ENCODE assay signal across 8 mouse cellular contexts in genomic region chr3:96564633-96565032, GRCm38 (mm10). TPM values are rescaled to one million over a fixed set of nuclear protein-coding genes. Genes with fewer than 3 reads are reported as not detected.
DNase-seq lines count a peak whose midpoint lies in the region; ATAC-seq and TF ChIP-seq lines count a peak whose summit lies in the region.

No protein-coding gene starts in this region.

- TF ChIP-seq CTCF in stomach, postnatal 0 days (IDR thresholded peaks at IDR 0.05; ENCODE audit: low read depth), result no peak
- no peak for TF ChIP-seq CTCF in cerebellum, adult 2 months (IDR thresholded peaks at IDR 0.05; ENCODE audit: borderline replicate concordance, insufficient read depth, low read depth, low read length)

- no peaks in the 10 kb centered on the region for H3K9me3 ChIP-seq in erythroblast, embryonic 14.5 days (ENCODE audit: control insufficient read depth, low read length)
- H3K9me3 ChIP-seq in liver, embryonic 16.5 days (replicated peaks; ENCODE audit: control insufficient read depth, low read length), result no peaks in the 10 kb centered on the region
- H3K9me3 ChIP-seq in stomach, postnatal 0 days (ENCODE audit: control insufficient read depth, low read length), result no peaks in the 10 kb centered on the region

- no peak overlapping the region; the same call in 1 of the 2 replicates for H3K9ac ChIP-seq in liver, embryonic 16.5 days (ENCODE audit: low read depth, low read length)
- no peak overlapping the region for H3K9ac ChIP-seq in stomach, postnatal 0 days (ENCODE audit: low read length)

- no peak for ATAC-seq in erythroblast, adult 5-6 weeks (replicated peaks; ENCODE audit: low FRiP score, poor library complexity, severe bottlenecking)
- ATAC-seq in liver, embryonic 16.5 days (ENCODE audit: low read depth), result peak; percentile 49
- ATAC-seq in stomach, postnatal 0 days (ENCODE audit: low FRiP score, low TSS enrichment), result no peak

- no peaks in the 10 kb centered on the region for H3K27me3 ChIP-seq in erythroblast, embryonic 14.5 days (ENCODE audit: control insufficient read depth)
- H3K27me3 ChIP-seq in liver, embryonic 16.5 days (ENCODE audit: control insufficient read depth, insufficient read depth, low read depth, low read length), result no peaks in the 10 kb centered on the region
- no peaks in the 10 kb centered on the region for H3K27me3 ChIP-seq in stomach, postnatal 0 days (ENCODE audit: control insufficient read depth, insufficient read depth, low read length)
- H3K27me3 ChIP-seq in cerebellum, adult 2 months (ENCODE audit: control insufficient read depth, insufficient read depth, low read length), result no peaks in the 10 kb centered on the region

- H3K4me3 ChIP-seq in erythroblast, embryonic 14.5 days (replicated peaks), result peak overlapping the region; percentile 41
- H3K4me3 ChIP-seq in liver, embryonic 16.5 days (ENCODE audit: low read depth, low read length), result no peak overlapping the region
- H3K4me3 ChIP-seq in stomach, postnatal 0 days (ENCODE audit: low read depth, low read length), result no peak overlapping the region
- H3K4me3 ChIP-seq in cerebellum, adult 2 months (replicated peaks; ENCODE audit: insufficient read depth, low read depth, low read length), result no peak overlapping the region

- TF ChIP-seq EP300 in stomach, postnatal 0 days (optimal IDR thresholded peaks at IDR 0.05), result no peak

- TF ChIP-seq POLR2A in cerebellum, adult 2 months (IDR thresholded peaks at IDR 0.05; ENCODE audit: borderline replicate concordance, insufficient read depth, low read length), result no peak

- peak overlapping the region; percentile 60 for H3K27ac ChIP-seq in liver, embryonic 16.5 days (ENCODE audit: low read length)
- peak overlapping the region; percentile 87 for H3K27ac ChIP-seq in stomach, postnatal 0 days (replicated peaks)
- no peak overlapping the region for H3K27ac ChIP-seq in cerebellum, adult 2 months (ENCODE audit: insufficient read depth, low read length)

- H3K4me1 ChIP-seq in erythroblast, embryonic 14.5 days (ENCODE audit: control insufficient read depth), result peaks cover 33% of the 10 kb centered on the region
- H3K4me1 ChIP-seq in liver, embryonic 16.5 days (ENCODE audit: control insufficient read depth, low read depth, low read length), result peaks cover 39% of the 10 kb centered on the region
- H3K4me1 ChIP-seq in stomach, postnatal 0 days (replicated peaks; ENCODE audit: control insufficient read depth, insufficient read depth), result 0 out of 2 replicates have a peak, but pooled peaks cover 3% of the 10 kb centered on the region
- H3K4me1 ChIP-seq in cerebellum, adult 2 months (ENCODE audit: control insufficient read depth, insufficient read depth, low read length), result no peaks in the 10 kb centered on the region

- DNase-seq in MEL-GATA-1-ER (ENCODE audit: extremely low read depth, low read depth), result peak; percentile 94
- DNase-seq in induced T-regulatory cell, adult 2 months (ENCODE audit: low read depth), result peak; percentile 77
- peak; percentile 20 for DNase-seq in stomach, postnatal 0 days (ENCODE audit: low spot score)
- DNase-seq in c-Kit-positive CD71-positive TER-119-positive erythroid progenitor cells, embryonic 14.5 days (ENCODE audit: low spot score), result no peak
- DNase-seq in cerebellum, adult 2 months, result no peak

- H3K4me2 ChIP-seq in liver, embryonic 16.5 days (ENCODE audit: low read depth, low read length), result peak overlapping the region; percentile 39
- H3K4me2 ChIP-seq in stomach, postnatal 0 days (replicated peaks; ENCODE audit: low read depth), result no peak overlapping the region

- WGBS in liver, embryonic 16.5 days (ENCODE audit: insufficient replicate concordance), result 12% methylated on average over 7 of the region's 7 CpGs
- 34% methylated on average over 7 of the region's 7 CpGs for WGBS in stomach, postnatal 0 days
- WGBS in cerebellum, adult 2 months, result 47% methylated on average over 7 of the region's 7 CpGs

- H3K36me3 ChIP-seq in erythroblast, embryonic 14.5 days (ENCODE audit: control insufficient read depth), result peaks cover 23% of the 10 kb centered on the region
- peaks cover 19% of the 10 kb centered on the region for H3K36me3 ChIP-seq in liver, embryonic 16.5 days (ENCODE audit: control insufficient read depth, insufficient read depth)
- peaks cover 18% of the 10 kb centered on the region for H3K36me3 ChIP-seq in stomach, postnatal 0 days (ENCODE audit: control insufficient read depth, insufficient read depth, low read length)

RNA-seq across cellular contexts. Expression of gene Txnip, which starts 6.9 kb away (rescaled TPM):
- polyA plus RNA-seq in erythroblast, embryonic 14.5 days (2012), result 0.76 and 1.4 TPM in 2 replicates
- 125 and 174 TPM in 2 replicates for total RNA-seq in erythroblast, adult 5-6 weeks (2015; ENCODE audit: low replicate concordance)
- total RNA-seq in erythroblast, adult 5-6 weeks (2017; ENCODE audit: low replicate concordance), result 113 and 122 TPM in 2 replicates
- 49.3 and 51.2 TPM in 2 replicates for polyA plus RNA-seq in liver, embryonic 16.5 days (2015; fragmentation: Nextera tagmentation; extraction: Ambion mirVana)
- polyA plus RNA-seq in stomach, postnatal 0 days (2015; fragmentation: Nextera tagmentation; extraction: Ambion mirVana), result 273 and 276 TPM in 2 replicates
- polyA plus RNA-seq in cerebellum, adult 2 months (2012; rRNA removed), result 15.2 and 21.9 TPM in 2 replicates

RNA-seq across cellular contexts. Expression of gene Gm16253, which starts 12.2 kb away (rescaled TPM):
- polyA plus RNA-seq in erythroblast, embryonic 14.5 days (2012), result not detected in 2 replicates
- total RNA-seq in erythroblast, adult 5-6 weeks (2015; ENCODE audit: low replicate concordance), result not detected in 2 replicates
- not detected in 2 replicates for total RNA-seq in erythroblast, adult 5-6 weeks (2017; ENCODE audit: low replicate concordance)
- polyA plus RNA-seq in liver, embryonic 16.5 days (2015; fragmentation: Nextera tagmentation; extraction: Ambion mirVana), result 0.48 and 0.55 TPM in 2 replicates
- 0.18 and 0.46 TPM in 2 replicates for polyA plus RNA-seq in stomach, postnatal 0 days (2015; fragmentation: Nextera tagmentation; extraction: Ambion mirVana)
- polyA plus RNA-seq in cerebellum, adult 2 months (2012; rRNA removed), result not detected in 2 replicates

RNA-seq across cellular contexts. Expression of gene Polr3gl, which starts 29.3 kb away (rescaled TPM):
- polyA plus RNA-seq in erythroblast, embryonic 14.5 days (2012), result 1.1 TPM in 2 replicates
- 7.3 and 17.7 TPM in 2 replicates for total RNA-seq in erythroblast, adult 5-6 weeks (2015; ENCODE audit: low replicate concordance)
- 3.9 and 16.5 TPM in 2 replicates for total RNA-seq in erythroblast, adult 5-6 weeks (2017; ENCODE audit: low replicate concordance)
- polyA plus RNA-seq in liver, embryonic 16.5 days (2015; fragmentation: Nextera tagmentation; extraction: Ambion mirVana), result 10.8 and 12.2 TPM in 2 replicates
- 16.1 and 20.1 TPM in 2 replicates for polyA plus RNA-seq in stomach, postnatal 0 days (2015; fragmentation: Nextera tagmentation; extraction: Ambion mirVana)
- polyA plus RNA-seq in cerebellum, adult 2 months (2012; rRNA removed), result 53.1 and 55.5 TPM in 2 replicates

RNA-seq across cellular contexts. Expression of gene Ankrd34a, which starts 31.8 kb away (rescaled TPM):
- not detected in 2 replicates for polyA plus RNA-seq in erythroblast, embryonic 14.5 days (2012)
- total RNA-seq in erythroblast, adult 5-6 weeks (2015; ENCODE audit: low replicate concordance), result not detected in 2 replicates
- not detected in 2 replicates for total RNA-seq in erythroblast, adult 5-6 weeks (2017; ENCODE audit: low replicate concordance)
- polyA plus RNA-seq in liver, embryonic 16.5 days (2015; fragmentation: Nextera tagmentation; extraction: Ambion mirVana), result 0.09 and 0.15 TPM in 2 replicates
- 1.3 TPM in 2 replicates for polyA plus RNA-seq in stomach, postnatal 0 days (2015; fragmentation: Nextera tagmentation; extraction: Ambion mirVana)
- 53.2 and 58.1 TPM in 2 replicates for polyA plus RNA-seq in cerebellum, adult 2 months (2012; rRNA removed)

RNA-seq across cellular contexts. Expression of gene Lix1l, which starts 36.3 kb away (rescaled TPM):
- polyA plus RNA-seq in erythroblast, embryonic 14.5 days (2012), result 0.01 TPM in 1 of 2 replicates, not detected in the other
- total RNA-seq in erythroblast, adult 5-6 weeks (2015; ENCODE audit: low replicate concordance), result not detected in 2 replicates
- total RNA-seq in erythroblast, adult 5-6 weeks (2017; ENCODE audit: low replicate concordance), result not detected in 2 replicates
- 0.49 and 0.68 TPM in 2 replicates for polyA plus RNA-seq in liver, embryonic 16.5 days (2015; fragmentation: Nextera tagmentation; extraction: Ambion mirVana)
- 3.7 and 3.8 TPM in 2 replicates for polyA plus RNA-seq in stomach, postnatal 0 days (2015; fragmentation: Nextera tagmentation; extraction: Ambion mirVana)
- 23.9 and 24.7 TPM in 2 replicates for polyA plus RNA-seq in cerebellum, adult 2 months (2012; rRNA removed)

Comparison
In these comparisons a context has a peak if more than half of its experiments do, and no peak if none do; other contexts are left out.
1. DNase-seq: peak in MEL-GATA-1-ER (single experiment), induced T-regulatory cell, adult 2 months (single experiment) and stomach, postnatal 0 days (single experiment); none in c-Kit-positive CD71-positive TER-119-positive erythroid progenitor cells, embryonic 14.5 days (single experiment) and cerebellum, adult 2 months (0 of 2).